Mouse (Mus musculus): ENCODE data around the gene Sdc3. TPM values are rescaled to one million over a fixed set of nuclear protein-coding genes. Genes with fewer than 3 reads are reported as not detected.

The Sdc3 gene
- polyA plus RNA-seq (2015; fragmentation: Illumina TruSeq; extraction: RNeasy Lipid Tissue Mini Kit (QIAGEN cat#74804); ENCODE audit: low read depth, low replicate concordance) = 97.2 TPM

GRCm38 (mm10) chr4:130792376-130793179 lies at the start of gene Sdc3:
TSS of gene Sdc3 (plus strand) at chr4:130792537.

Other genes starting within 250 kb of the Sdc3 start
- 44.7 TPM for gene Nkain1, start 218.4 kb upstream of the Sdc3 start, polyA plus RNA-seq (2015; fragmentation: Illumina TruSeq; extraction: RNeasy Lipid Tissue Mini Kit (QIAGEN cat#74804); ENCODE audit: low read depth, low replicate concordance)
- 41.0 TPM for gene Pum1, start 129.2 kb upstream of the Sdc3 start, polyA plus RNA-seq (2015; fragmentation: Illumina TruSeq; extraction: RNeasy Lipid Tissue Mini Kit (QIAGEN cat#74804); ENCODE audit: low read depth, low replicate concordance)
- gene Laptm5, start 120.6 kb downstream of the Sdc3 start, polyA plus RNA-seq (2015; fragmentation: Illumina TruSeq; extraction: RNeasy Lipid Tissue Mini Kit (QIAGEN cat#74804); ENCODE audit: low read depth, low replicate concordance) = 30.6 TPM
- 0.22 TPM for gene Matn1, start 151.8 kb downstream of the Sdc3 start, polyA plus RNA-seq (2015; fragmentation: Illumina TruSeq; extraction: RNeasy Lipid Tissue Mini Kit (QIAGEN cat#74804); ENCODE audit: low read depth, low replicate concordance)

Data from brain, adult 10 weeks (tissue).